Mouse (Mus musculus): Measurements from ENCODE around the gene Ccnb1ip1.
A peak's percentile ranks its signal among the peaks of the same experiment; 100 is the strongest.

GRCm38 (mm10) chr14:50785251-50785637 lies 22.3 kb downstream of the Ccnb1ip1 start, which contains the start of gene Ttc5:
- TF ChIP-seq CTCF (conservative IDR thresholded peaks at IDR 0.05; ENCODE audit: low read length) (peak; percentile 91), NANOG (IDR thresholded peaks at IDR 0.05; ENCODE audit: borderline replicate concordance, low read length) (no peak), POU5F1 (IDR thresholded peaks at IDR 0.05; ENCODE audit: borderline replicate concordance, low read length) (no peak)
